Mouse (Mus musculus) limb, embryonic 14.5 days (tissue): ENCODE measurements around the gene Phf21a. TPM values are rescaled to one million over a fixed set of nuclear protein-coding genes. Genes with fewer than 3 reads are reported as not detected.

ENCODE experiments used
- ATAC-seq: fragments of 200-750 bp; cut with Nextera tagmentation; 2 replicates; pipeline ENCODE4 v1.8.0; 2017; ENCODE audit warnings: low read depth, moderate number of reproducible peaks, moderate TSS enrichment; ENCODE audit not compliant: low FRiP score
- DNase-seq: peaks from one replicate; pipeline ENCODE4 v3.0.0-alpha.2; 2015; ENCODE audit warnings: low spot score
- H3K27ac ChIP-seq: fragments of 300-500 bp; sonication (generic); replicated peaks from 2 replicates; pipeline ENCODE4 v1.5.1; 2014; ENCODE audit warnings: low read depth, mild to moderate bottlenecking, low read length, moderate library complexity, mixed read lengths
- H3K27me3 ChIP-seq: fragments of 300-500 bp; sonication (generic); 2 replicates; pipeline ENCODE4 v1.6.1; 2014; ENCODE audit warnings: low read length, mixed read lengths; ENCODE audit not compliant: control insufficient read depth, insufficient read depth
- H3K36me3 ChIP-seq: fragments of 300-500 bp; sonication (generic); 2 replicates; pipeline ENCODE4 v1.6.1; 2014; ENCODE audit warnings: mild to moderate bottlenecking, low read length, moderate library complexity, mixed read lengths; ENCODE audit not compliant: control insufficient read depth, insufficient read depth
- H3K4me1 ChIP-seq: fragments of 300-500 bp; sonication (generic); 2 replicates; pipeline ENCODE4 v1.6.1; 2014; ENCODE audit warnings: antibody characterized with exemption, low read length, mixed read lengths; ENCODE audit not compliant: control insufficient read depth, insufficient read depth
- H3K4me2 ChIP-seq: fragments of 300-500 bp; sonication (generic); replicated peaks from 2 replicates; pipeline ENCODE4 v1.6.1; 2014; ENCODE audit warnings: low read depth, mild to moderate bottlenecking, low read length, moderate library complexity; ENCODE audit not compliant: severe bottlenecking
- H3K4me3 ChIP-seq: fragments of 300-500 bp; sonication (generic); replicated peaks from 2 replicates; pipeline ENCODE4 v1.5.1; 2014; ENCODE audit warnings: low read length
- H3K9ac ChIP-seq: fragments of 300-500 bp; sonication (generic); 2 replicates; pipeline ENCODE4 v1.6.1; 2014; ENCODE audit warnings: mild to moderate bottlenecking, low read depth, low read length, moderate library complexity; ENCODE audit not compliant: severe bottlenecking
- H3K9me3 ChIP-seq: fragments of 300-500 bp; sonication (generic); 2 replicates; pipeline ENCODE4 v1.6.1; 2016; ENCODE audit warnings: low read length; ENCODE audit not compliant: control insufficient read depth
- POLR2A ChIP-seq: fragments of 200-500 bp; IDR thresholded peaks from 2 replicates; pipeline ENCODE4 v1.8.0; 2012; ENCODE audit warnings: inconsistent platforms, mild to moderate bottlenecking, moderate library complexity, borderline replicate concordance; ENCODE audit not compliant: insufficient read depth, insufficient read length; ENCODE audit errors: extremely low read depth
- WGBS: fragments of 180-500 bp; shearing (Covaris S2); extraction: QIAGEN DNeasy Blood & Tissue Kit; methylation state at CpG from one replicate; pipeline ENCODE4 v1.1.7; 2014; 5-methylcytosine and 5-hydroxymethylcytosine counted together
- polyA plus RNA-seq, 2 experiments: library from polyadenylated mRNA; depleted of rRNA in 1 of 2; stranded (reverse) in 1 of 2; unstranded in 1 of 2; fragments of >200 nt; fragmentation: Nextera tagmentation in 1 of 2; extraction: Ambion mirVana in 1 of 2; gene quantifications; 2 replicates each; pipeline versions ENCODE4 v1.2.1 to v1.2.3; 2012 to 2014

Phf21a gene
- polyA plus RNA-seq, 2 experiments = 38.2 to 96.0 TPM

- Histone ChIP-seq H3K9ac (no peak overlapping the region), H3K27me3 (no peaks in the 10 kb centered on the region), H3K27ac (no peak overlapping the region), H3K36me3 (peaks cover 74% of the 10 kb centered on the region), H3K9me3 (no peaks in the 10 kb centered on the region), H3K4me3 (no peak overlapping the region), H3K4me2 (no peak overlapping the region), H3K4me1 (no peaks in the 10 kb centered on the region)
- WGBS = 23% methylated on average over 12 of the region's 12 CpGs
- ATAC-seq (no peak), DNase-seq (no peak)
- no peak for TF ChIP-seq POLR2A
Measured at GRCm38 (mm10) chr2:92360893-92361292, 268.0 kb downstream of the Phf21a start.

DNA sequence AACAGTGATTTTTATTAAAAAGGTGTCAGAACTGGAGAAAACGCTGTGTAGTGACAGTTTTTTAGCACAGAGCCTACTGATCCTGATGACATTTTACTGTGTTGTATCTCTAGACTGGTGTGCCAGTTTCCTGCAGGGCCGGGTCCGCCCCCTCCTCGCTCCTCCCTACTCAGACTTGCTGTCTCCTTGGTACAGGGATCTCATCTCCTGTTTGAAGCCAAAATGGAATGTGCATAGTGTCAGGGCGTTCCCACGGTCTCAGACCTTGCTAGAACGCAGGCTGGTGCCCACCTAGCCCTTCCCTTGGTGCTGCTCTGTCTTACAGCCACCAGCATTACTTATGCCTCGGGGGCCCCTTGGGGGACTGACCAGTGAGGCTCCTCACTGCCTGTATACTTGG is 268.9 kb downstream of the Phf21a start:
- no peak for TF ChIP-seq POLR2A
- no peak for DNase-seq
- H3K36me3 ChIP-seq = peaks cover 73% of the 10 kb centered on the region
- H3K9ac ChIP-seq = no peak overlapping the region
- 83% methylated on average over 8 of the region's 8 CpGs for WGBS
- H3K9me3 ChIP-seq = no peaks in the 10 kb centered on the region
- H3K4me1 ChIP-seq = no peaks in the 10 kb centered on the region
- H3K27me3 ChIP-seq = no peaks in the 10 kb centered on the region
- no peak overlapping the region for H3K4me3 ChIP-seq
- no peak for ATAC-seq
- H3K4me2 ChIP-seq = no peak overlapping the region
- no peak overlapping the region for H3K27ac ChIP-seq

DNA sequence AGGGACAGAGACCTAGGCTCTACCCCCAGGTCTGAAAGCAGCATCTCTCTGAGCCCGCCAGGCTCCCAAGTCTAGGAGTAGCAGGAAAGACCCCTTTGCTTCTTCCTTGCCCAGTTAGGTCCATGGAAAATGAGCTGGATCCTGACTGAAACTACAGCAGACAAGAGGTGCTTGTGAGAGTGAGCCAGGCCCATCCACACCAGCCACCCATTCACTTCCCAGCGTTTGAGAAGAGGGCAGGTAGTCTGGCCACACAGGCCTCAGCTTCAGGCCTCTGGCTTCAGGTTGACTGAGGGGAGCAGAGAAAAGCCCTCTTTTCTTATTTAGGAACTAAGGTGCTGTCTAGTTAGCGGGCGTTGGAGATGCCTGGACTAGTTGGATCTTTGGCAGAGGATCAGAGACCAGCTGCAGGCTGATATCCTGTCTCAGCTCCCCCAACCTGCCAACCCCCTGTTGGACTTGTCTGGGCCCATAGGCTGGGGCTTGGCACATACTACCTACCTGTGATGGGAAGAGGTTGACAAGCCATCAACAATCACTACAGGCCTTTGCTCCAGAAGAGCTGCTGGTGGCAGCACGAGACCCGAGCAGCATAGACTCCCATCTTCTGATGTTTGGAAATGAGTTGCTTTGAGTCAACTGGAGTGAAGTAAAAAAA is 269.8 kb downstream of the Phf21a start:
- Histone ChIP-seq H3K4me2 (no peak overlapping the region), H3K27me3 (no peaks in the 10 kb centered on the region), H3K9me3 (no peaks in the 10 kb centered on the region), H3K9ac (no peak overlapping the region), H3K36me3 (peaks cover 68% of the 10 kb centered on the region), H3K27ac (no peak overlapping the region), H3K4me1 (no peaks in the 10 kb centered on the region), H3K4me3 (no peak overlapping the region)
- DNase-seq = no peak
- WGBS = 94% methylated on average over 6 of the region's 6 CpGs
- ATAC-seq = no peak
- no peak for TF ChIP-seq POLR2A

DNA sequence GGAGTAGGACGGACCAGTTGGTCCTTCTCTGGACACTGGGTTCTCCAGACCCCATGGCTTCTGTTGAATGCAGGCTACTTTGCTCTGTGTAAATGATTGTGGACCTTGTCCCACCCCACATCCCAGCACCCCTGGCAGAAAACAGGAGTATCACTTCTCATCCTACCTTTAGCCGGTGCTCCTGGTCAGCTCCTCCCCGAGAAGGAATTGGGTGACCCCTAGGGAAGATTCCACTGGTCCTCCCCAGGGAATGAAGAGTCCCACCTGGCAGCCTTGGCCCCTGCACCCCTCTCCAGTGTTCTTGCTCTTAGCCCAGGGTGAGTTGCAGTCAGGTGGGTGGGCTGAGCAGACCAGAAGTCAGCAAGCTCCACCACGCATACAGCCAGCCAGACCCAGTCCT is 271.2 kb downstream of the Phf21a start:
- peaks cover 56% of the 10 kb centered on the region for H3K36me3 ChIP-seq
- WGBS = 90% methylated on average over 4 of the region's 4 CpGs

DNA sequence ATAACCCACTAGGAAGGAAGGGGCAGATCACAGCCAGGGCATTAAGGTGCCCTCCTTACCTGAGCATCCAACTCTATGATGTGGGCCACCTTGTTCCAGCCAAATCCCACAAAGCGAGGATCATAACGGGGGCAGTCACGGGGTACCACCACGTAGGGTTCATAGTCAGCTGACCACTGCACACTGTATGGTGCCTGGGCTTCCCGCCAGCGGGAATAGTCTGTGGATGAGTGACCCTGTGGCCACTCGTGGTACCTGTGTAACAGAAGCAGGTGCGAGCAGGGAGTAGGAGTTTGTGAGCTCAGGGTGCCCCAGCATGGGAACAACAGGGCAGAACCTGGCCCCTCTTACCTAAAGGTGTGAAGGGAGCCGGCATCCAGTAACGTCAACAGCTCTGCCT is 272.7 kb downstream of the Phf21a start:
- ATAC-seq (no peak), DNase-seq (no peak)
- H3K27me3 ChIP-seq = no peaks in the 10 kb centered on the region
- peaks cover 8% of the 10 kb centered on the region; the same call in 1 of the 2 replicates for H3K4me1 ChIP-seq
- no peak overlapping the region for H3K4me2 ChIP-seq
- H3K27ac ChIP-seq = no peak overlapping the region
- no peak for TF ChIP-seq POLR2A
- no peaks in the 10 kb centered on the region for H3K9me3 ChIP-seq
- H3K4me3 ChIP-seq = no peak overlapping the region
- no peak overlapping the region for H3K9ac ChIP-seq
- WGBS = 86% methylated on average over 10 of the region's 10 CpGs
- H3K36me3 ChIP-seq = peaks cover 41% of the 10 kb centered on the region

More for the DNA sequence above, 271.2 kb downstream of the Phf21a start:
- no peak for ATAC-seq
- H3K27ac ChIP-seq = no peak overlapping the region
- H3K4me3 ChIP-seq = no peak overlapping the region
- H3K9ac ChIP-seq = no peak overlapping the region
- H3K4me1 ChIP-seq = no peaks in the 10 kb centered on the region
- no peak for DNase-seq
- TF ChIP-seq POLR2A = no peak
- H3K4me2 ChIP-seq = no peak overlapping the region
- no peaks in the 10 kb centered on the region for H3K9me3 ChIP-seq
- no peaks in the 10 kb centered on the region for H3K27me3 ChIP-seq
